Mouse (Mus musculus): ENCODE results near the gene Pigm.

GRCm38 (mm10) chr1:172349916-172350812 is 26.2 kb upstream of the Pigm start:
- TF ChIP-seq POLR2A (IDR thresholded peaks at IDR 0.05; ENCODE audit: borderline replicate concordance, low read depth, low read length) (no peak), CTCF (IDR thresholded peaks at IDR 0.05; ENCODE audit: low read depth, low read length) (no peak)
